Mouse (Mus musculus) central nervous system, embryonic 14 days (tissue): ENCODE measurements around the gene Tmc5. TPM values are rescaled to one million over a fixed set of nuclear protein-coding genes. Genes with fewer than 3 reads are reported as not detected.

Experiments used
- polyA plus RNA-seq: library from polyadenylated mRNA; depleted of rRNA; stranded (reverse); fragments of >200 nt; gene quantifications from 2 replicates; pipeline ENCODE4 v1.2.3, GENCODE M21; 2012; rRNA removed

Gene Tmc5
- 0.33 and 0.36 TPM in 2 replicates for polyA plus RNA-seq

GRCm38 (mm10) chr7:118597201-118597600 lies at the start of gene Tmc5:
Gene Tmc5, plus strand, starts transcription at chr7:118597297.

GRCm38 (mm10) chr7:118584257-118584907 lies 12.7 kb upstream of the Tmc5 start, which contains the start of gene Tmc7:
Gene Tmc7, minus strand, starts transcription at chr7:118584736.

GRCm38 (mm10) chr7:118705101-118705961 lies 108.2 kb downstream of the Tmc5 start, which contains the start of gene Gde1:
Gene Gde1, minus strand, starts transcription at chr7:118705778.

GRCm38 (mm10) chr7:118712228-118713173 lies 115.4 kb downstream of the Tmc5 start, which contains the start of gene Ccp110:
Gene Ccp110, plus strand, starts transcription at chr7:118712552.

Other genes with a start within 250 kb of the Tmc5 start
- 7.5 and 9.6 TPM in 2 replicates for gene Syt17, start 149.1 kb upstream of the Tmc5 start, polyA plus RNA-seq
- 2.7 and 5.3 TPM in 2 replicates for gene Itpripl2, start 105.3 kb upstream of the Tmc5 start, polyA plus RNA-seq
- 71.8 and 75.7 TPM in 2 replicates for gene Coq7, start 63.9 kb upstream of the Tmc5 start, polyA plus RNA-seq
- 8.7 and 9.4 TPM in 2 replicates for gene Tmc7, start 12.6 kb upstream of the Tmc5 start, polyA plus RNA-seq
- 132 and 144 TPM in 2 replicates for gene Gde1, start 108.5 kb downstream of the Tmc5 start, polyA plus RNA-seq
- 53.7 and 61.7 TPM in 2 replicates for gene Ccp110, start 115.3 kb downstream of the Tmc5 start, polyA plus RNA-seq
- gene Vps35l, start 142.9 kb downstream of the Tmc5 start, polyA plus RNA-seq = 73.2 and 76.2 TPM in 2 replicates